Mouse (Mus musculus) kidney, postnatal 14 days (tissue): ENCODE measurements around the gene Foxo3.

Source experiments
- DNase-seq: peaks from one replicate; pipeline ENCODE4 v3.0.0; 2022; ENCODE audit warnings: mixed read lengths

Foxo3 gene

GRCm38 (mm10) chr10:42276507-42277345 is at the start of gene Foxo3:
Gene Foxo3, minus strand, starts transcription at chr10:42276755.
- peak; percentile 94 for DNase-seq

- DNase-seq, result no peak
Measured at GRCm38 (mm10) chr10:42325305-42325704, 48.8 kb upstream of the Foxo3 start.

- no peak for DNase-seq
Measured at GRCm38 (mm10) chr10:42323978-42324377, 47.4 kb upstream of the Foxo3 start.

GRCm38 (mm10) chr10:42313222-42313786 is 36.7 kb upstream of the Foxo3 start:
- DNase-seq, result no peak

- no peak for DNase-seq
Measured at GRCm38 (mm10) chr10:42312557-42312956, 36.0 kb upstream of the Foxo3 start.

- peak; percentile 18 for DNase-seq
Measured at GRCm38 (mm10) chr10:42308687-42308987, 32.1 kb upstream of the Foxo3 start.

- DNase-seq, result peak; percentile 76
Measured at GRCm38 (mm10) chr10:42307980-42308686, 31.6 kb upstream of the Foxo3 start.

- no peak for DNase-seq
Measured at GRCm38 (mm10) chr10:42306422-42306821, 29.9 kb upstream of the Foxo3 start.

- no peak for DNase-seq
Measured at GRCm38 (mm10) chr10:42300805-42301204, 24.2 kb upstream of the Foxo3 start.

GRCm38 (mm10) chr10:42299967-42300366 is 23.4 kb upstream of the Foxo3 start:
- no peak for DNase-seq

- DNase-seq, result no peak
Measured at GRCm38 (mm10) chr10:42299426-42299825, 22.9 kb upstream of the Foxo3 start.

GRCm38 (mm10) chr10:42297954-42298353 is 21.4 kb upstream of the Foxo3 start:
- DNase-seq, result no peak

- DNase-seq, result no peak
Measured at GRCm38 (mm10) chr10:42297109-42297508, 20.6 kb upstream of the Foxo3 start.

- DNase-seq, result no peak
Measured at GRCm38 (mm10) chr10:42296559-42296958, 20.0 kb upstream of the Foxo3 start.

- peak; percentile 45 for DNase-seq
Measured at GRCm38 (mm10) chr10:42295028-42295427, 18.5 kb upstream of the Foxo3 start.

GRCm38 (mm10) chr10:42294392-42294791 is 17.8 kb upstream of the Foxo3 start:
- no peak for DNase-seq

GRCm38 (mm10) chr10:42293877-42294276 is 17.3 kb upstream of the Foxo3 start:
- no peak for DNase-seq

GRCm38 (mm10) chr10:42291360-42291759 is 14.8 kb upstream of the Foxo3 start:
- peak; percentile 60 for DNase-seq

- DNase-seq, result no peak
Measured at GRCm38 (mm10) chr10:42287666-42288065, 11.1 kb upstream of the Foxo3 start.

- DNase-seq, result no peak
Measured at GRCm38 (mm10) chr10:42278307-42278850, 1.8 kb upstream of the Foxo3 start.

- peak; percentile 99 for DNase-seq
Measured at GRCm38 (mm10) chr10:42277476-42278306, 1.1 kb upstream of the Foxo3 start.

- no peak for DNase-seq
Measured at GRCm38 (mm10) chr10:42275871-42276501, 569 bp downstream of the Foxo3 start.
